Mouse (Mus musculus) megakaryocyte-erythroid progenitor cell, adult 5-6 weeks (primary cell): ENCODE measurements around the gene Serping1. TPM values are rescaled to one million over a fixed set of nuclear protein-coding genes. Genes with fewer than 3 reads are reported as not detected.

Experiments
- ATAC-seq: replicated peaks from 2 replicates; pipeline ENCODE4 v1.8.0; 2016; ENCODE audit warnings: mild to moderate bottlenecking, inconsistent platforms; ENCODE audit not compliant: severe bottlenecking, poor library complexity, low FRiP score, low TSS enrichment
- total RNA-seq, 2 experiments: library from RNA; stranded (forward) in 1 of 2; stranded (reverse) in 1 of 2; fragments of 200-1000, 215-1000 nt in 1 of 2; fragments of >200 nt in 1 of 2; fragmentation: Nextera tagmentation in 1 of 2; gene quantifications; 2 replicates each; pipeline ENCODE4 v1.2.3; 2014 to 2017

Serping1 gene
- total RNA-seq, 2 experiments from 2014 or later, result not detected

- peak; percentile 40 for ATAC-seq
These were observed 54.1 kb downstream of the Serping1 start for GRCm38 (mm10) chr2:84721182-84721581.

GRCm38 (mm10) chr2:84720718-84721117 lies 54.5 kb downstream of the Serping1 start:
- ATAC-seq, result no peak

GRCm38 (mm10) chr2:84717357-84717756 lies 57.9 kb downstream of the Serping1 start:
- no peak for ATAC-seq

- no peak for ATAC-seq
These were observed 58.6 kb downstream of the Serping1 start for GRCm38 (mm10) chr2:84716423-84717355.

- peak; percentile 95 for ATAC-seq
These were observed 59.5 kb downstream of the Serping1 start for GRCm38 (mm10) chr2:84715562-84716361.

Other genes starting within 250 kb of the Serping1 start
- 24.2 and 27.2 TPM in 2 replicates for gene Ctnnd1, start 124.7 kb downstream of the Serping1 start, total RNA-seq (2014; fragmentation: Nextera tagmentation)
- 14.9 and 20.1 TPM in 2 replicates for gene Ctnnd1, start 124.7 kb downstream of the Serping1 start, total RNA-seq (2017)
- not detected in 2 replicates for gene Btbd18, start 116.4 kb downstream of the Serping1 start, total RNA-seq (2014; fragmentation: Nextera tagmentation)
- not detected in 2 replicates for gene Btbd18, start 116.4 kb downstream of the Serping1 start, total RNA-seq (2017)
- gene Selenoh, start 104.7 kb downstream of the Serping1 start, total RNA-seq (2014; fragmentation: Nextera tagmentation), result 164 and 169 TPM in 2 replicates
- 70.6 and 79.2 TPM in 2 replicates for gene Selenoh, start 104.7 kb downstream of the Serping1 start, total RNA-seq (2017)
- 0.82 TPM in 1 of 2 replicates, not detected in the other for gene Gm28635, start 97.4 kb downstream of the Serping1 start, total RNA-seq (2014; fragmentation: Nextera tagmentation)
- not detected in 2 replicates for gene Gm28635, start 97.4 kb downstream of the Serping1 start, total RNA-seq (2017)
- 29.3 and 38.1 TPM in 2 replicates for gene Med19, start 97.0 kb downstream of the Serping1 start, total RNA-seq (2014; fragmentation: Nextera tagmentation)
- gene Med19, start 97.0 kb downstream of the Serping1 start, total RNA-seq (2017), result 26.8 and 30.1 TPM in 2 replicates
- 31.8 and 37.7 TPM in 2 replicates for gene Tmx2, start 96.3 kb downstream of the Serping1 start, total RNA-seq (2014; fragmentation: Nextera tagmentation)
- 37.9 and 48.8 TPM in 2 replicates for gene Tmx2, start 96.3 kb downstream of the Serping1 start, total RNA-seq (2017)
- gene Zdhhc5, start 60.3 kb downstream of the Serping1 start, total RNA-seq (2014; fragmentation: Nextera tagmentation), result 37.6 and 44.6 TPM in 2 replicates
- 23.9 and 37.0 TPM in 2 replicates for gene Zdhhc5, start 60.3 kb downstream of the Serping1 start, total RNA-seq (2017)
- 35.4 and 38.0 TPM in 2 replicates for gene Clp1, start 48.1 kb downstream of the Serping1 start, total RNA-seq (2014; fragmentation: Nextera tagmentation)
- 43.8 and 46.5 TPM in 2 replicates for gene Clp1, start 48.1 kb downstream of the Serping1 start, total RNA-seq (2017)
- gene Ypel4, start 41.4 kb downstream of the Serping1 start, total RNA-seq (2014; fragmentation: Nextera tagmentation), result 0.39 and 1.6 TPM in 2 replicates
- gene Ypel4, start 41.4 kb downstream of the Serping1 start, total RNA-seq (2017), result 3.7 TPM in 1 of 2 replicates, not detected in the other
- 0.98 TPM in 1 of 2 replicates, not detected in the other for gene Gm19426, start 31.8 kb downstream of the Serping1 start, total RNA-seq (2014; fragmentation: Nextera tagmentation)
- not detected in 2 replicates for gene Gm19426, start 31.8 kb downstream of the Serping1 start, total RNA-seq (2017)
- 37.2 and 56.9 TPM in 2 replicates for gene Ube2l6, start 23.4 kb upstream of the Serping1 start, total RNA-seq (2014; fragmentation: Nextera tagmentation)
- 35.3 and 56.3 TPM in 2 replicates for gene Ube2l6, start 23.4 kb upstream of the Serping1 start, total RNA-seq (2017)
- not detected in 2 replicates for gene Smtnl1, start 47.2 kb upstream of the Serping1 start, total RNA-seq (2014; fragmentation: Nextera tagmentation)
- not detected in 2 replicates for gene Smtnl1, start 47.2 kb upstream of the Serping1 start, total RNA-seq (2017)
- 91.6 and 94.6 TPM in 2 replicates for gene Timm10, start 51.6 kb upstream of the Serping1 start, total RNA-seq (2014; fragmentation: Nextera tagmentation)
- 48.9 and 88.0 TPM in 2 replicates for gene Timm10, start 51.6 kb upstream of the Serping1 start, total RNA-seq (2017)
- gene Slc43a1, start 63.4 kb upstream of the Serping1 start, total RNA-seq (2014; fragmentation: Nextera tagmentation), result 96.3 and 117 TPM in 2 replicates
- 40.1 and 70.3 TPM in 2 replicates for gene Slc43a1, start 63.4 kb upstream of the Serping1 start, total RNA-seq (2017)
- gene Rtn4rl2, start 111.3 kb upstream of the Serping1 start, total RNA-seq (2014; fragmentation: Nextera tagmentation), result not detected in 2 replicates
- gene Rtn4rl2, start 111.3 kb upstream of the Serping1 start, total RNA-seq (2017), result not detected in 2 replicates
- 118 and 137 TPM in 2 replicates for gene Slc43a3, start 161.1 kb upstream of the Serping1 start, total RNA-seq (2014; fragmentation: Nextera tagmentation)
- gene Slc43a3, start 161.1 kb upstream of the Serping1 start, total RNA-seq (2017), result 65.3 and 108 TPM in 2 replicates
- gene Prg2, start 205.0 kb upstream of the Serping1 start, total RNA-seq (2014; fragmentation: Nextera tagmentation), result not detected in 2 replicates
- gene Prg2, start 205.0 kb upstream of the Serping1 start, total RNA-seq (2017), result 0.85 and 3.2 TPM in 2 replicates
- not detected in 2 replicates for gene Prg3, start 212.8 kb upstream of the Serping1 start, total RNA-seq (2014; fragmentation: Nextera tagmentation)
- gene Prg3, start 212.8 kb upstream of the Serping1 start, total RNA-seq (2017), result not detected in 2 replicates